Mouse (Mus musculus): ENCODE results near the gene Ndufs7. TPM values are rescaled to one million over a fixed set of nuclear protein-coding genes. Genes with fewer than 3 reads are reported as not detected.

Ndufs7 gene
- polyA plus RNA-seq, 1 experiment from 2014 or later: 319 TPM

DNA sequence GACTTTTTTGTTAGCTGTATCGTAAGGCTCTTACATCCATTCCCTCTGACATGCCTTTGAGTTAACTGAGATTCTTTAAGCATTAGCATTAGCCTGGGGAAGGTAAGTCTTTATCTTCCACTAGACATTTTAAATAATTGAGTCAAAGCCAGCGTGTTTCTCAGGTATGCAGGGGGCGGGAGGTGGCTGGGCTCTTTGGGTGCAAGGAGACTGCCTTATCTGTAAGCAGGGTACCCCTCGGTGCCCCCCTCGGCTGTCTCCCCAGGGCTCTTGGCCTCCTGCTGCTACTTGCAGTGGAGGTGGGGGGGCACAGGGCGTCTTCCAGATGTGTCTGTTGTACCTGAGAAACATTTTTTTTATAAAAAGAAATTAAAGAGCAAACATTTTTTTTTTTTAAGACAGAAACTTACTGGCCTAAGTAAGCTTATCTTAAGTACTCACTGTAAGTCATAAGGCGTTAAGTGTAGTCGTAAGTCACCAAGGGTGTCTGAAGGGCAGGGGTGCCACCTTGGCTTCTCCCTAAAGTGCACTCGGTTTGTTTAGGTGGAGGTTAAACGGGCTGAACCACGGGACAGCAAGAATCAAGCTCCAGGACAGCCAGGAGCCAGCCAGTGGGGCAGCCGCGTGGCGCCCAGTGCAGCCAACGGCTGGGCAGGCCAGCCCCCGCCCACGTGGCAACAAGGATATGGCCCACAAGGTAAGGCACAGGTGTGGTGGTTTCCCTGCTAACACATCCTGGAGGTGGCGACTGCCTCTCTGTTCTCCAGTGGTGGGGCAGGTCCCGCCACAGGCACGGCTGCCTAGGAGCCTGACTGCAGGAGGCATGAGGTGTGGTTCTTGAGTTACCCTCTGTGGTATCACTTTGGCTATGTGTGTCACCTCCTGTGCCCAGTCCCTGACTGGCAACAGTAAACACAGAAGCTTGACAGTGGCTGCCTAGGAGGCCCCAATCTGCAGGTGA, 33.8 kb downstream of the Ndufs7 start:
- no peaks in the 10 kb centered on the region for H3K4me1 ChIP-seq (ENCODE audit: insufficient read depth)
- no peaks in the 10 kb centered on the region for H3K9me3 ChIP-seq (ENCODE audit: low read depth, low read length)
- ATAC-seq (ENCODE audit: insufficient read depth) (no peak), DNase-seq (no peak)
- no peak for TF ChIP-seq CTCF (IDR thresholded peaks at IDR 0.05; ENCODE audit: low read depth)
- no peak overlapping the region for H3K4me2 ChIP-seq
- peak overlapping the region; percentile 18 for H3K27ac ChIP-seq (ENCODE audit: low read depth)
- H3K36me3 ChIP-seq (ENCODE audit: insufficient read depth): peaks cover 99% of the 10 kb centered on the region
- WGBS: 79% methylated on average over 20 of the region's 20 CpGs
- H3K9ac ChIP-seq: no peak overlapping the region
- H3K27me3 ChIP-seq (ENCODE audit: insufficient read depth, low read length): no peaks in the 10 kb centered on the region
- no peak overlapping the region for H3K4me3 ChIP-seq (ENCODE audit: low read depth, low read length)

DNA sequence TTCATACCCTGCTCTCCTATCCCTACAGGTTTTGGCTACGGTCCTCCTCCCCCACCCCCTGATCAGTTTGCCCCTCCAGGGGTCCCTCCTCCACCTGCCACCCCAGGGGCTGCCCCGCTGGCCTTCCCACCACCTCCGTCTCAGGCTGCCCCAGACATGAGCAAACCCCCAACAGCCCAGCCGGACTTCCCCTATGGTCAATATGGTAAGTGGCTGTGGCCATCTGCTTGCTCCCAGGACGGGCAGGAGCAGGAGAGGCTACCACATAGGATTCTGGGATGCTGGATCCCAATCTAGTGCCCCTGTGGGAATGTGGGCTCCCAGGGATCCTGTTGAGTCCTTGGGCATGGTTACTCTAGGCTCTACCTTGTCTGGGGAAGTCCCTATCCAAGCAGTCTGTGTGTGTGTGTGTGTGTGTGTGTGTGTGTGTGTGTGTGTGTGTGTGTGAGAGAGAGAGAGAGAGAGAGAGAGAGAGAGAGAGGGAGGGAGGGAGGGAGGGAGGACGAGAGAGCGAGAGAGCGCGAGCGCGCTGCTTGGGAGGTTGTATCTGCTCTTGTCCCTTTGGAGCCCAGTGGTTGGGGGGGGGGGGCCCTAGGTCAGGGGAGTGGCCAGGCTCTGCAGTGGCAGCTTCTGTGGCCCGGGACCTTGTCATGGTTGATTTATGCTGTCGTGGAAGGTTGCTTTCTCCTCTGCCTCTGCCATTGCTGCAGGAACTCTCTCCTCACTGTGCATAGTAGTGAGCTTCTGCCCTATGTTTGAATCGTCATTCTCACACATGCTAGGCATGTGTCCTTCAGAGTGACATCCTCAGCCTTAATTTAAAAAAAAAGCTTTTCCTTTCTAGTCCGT, 36.5 kb downstream of the Ndufs7 start:
- H3K4me3 ChIP-seq (ENCODE audit: low read depth, low read length): no peak overlapping the region
- no peaks in the 10 kb centered on the region for H3K4me1 ChIP-seq (ENCODE audit: insufficient read depth)
- peaks cover 86% of the 10 kb centered on the region for H3K36me3 ChIP-seq (ENCODE audit: insufficient read depth)
- WGBS: 80% methylated on average over 14 of the region's 15 CpGs
- TF ChIP-seq CTCF (IDR thresholded peaks at IDR 0.05; ENCODE audit: low read depth): no peak
- H3K9ac ChIP-seq: no peak overlapping the region
- ATAC-seq (ENCODE audit: insufficient read depth) (no peak), DNase-seq (no peak)
- no peak overlapping the region for H3K4me2 ChIP-seq
- H3K27ac ChIP-seq (ENCODE audit: low read depth): no peak overlapping the region
- H3K27me3 ChIP-seq (ENCODE audit: insufficient read depth, low read length): no peaks in the 10 kb centered on the region
- no peaks in the 10 kb centered on the region for H3K9me3 ChIP-seq (ENCODE audit: low read depth, low read length)

DNA sequence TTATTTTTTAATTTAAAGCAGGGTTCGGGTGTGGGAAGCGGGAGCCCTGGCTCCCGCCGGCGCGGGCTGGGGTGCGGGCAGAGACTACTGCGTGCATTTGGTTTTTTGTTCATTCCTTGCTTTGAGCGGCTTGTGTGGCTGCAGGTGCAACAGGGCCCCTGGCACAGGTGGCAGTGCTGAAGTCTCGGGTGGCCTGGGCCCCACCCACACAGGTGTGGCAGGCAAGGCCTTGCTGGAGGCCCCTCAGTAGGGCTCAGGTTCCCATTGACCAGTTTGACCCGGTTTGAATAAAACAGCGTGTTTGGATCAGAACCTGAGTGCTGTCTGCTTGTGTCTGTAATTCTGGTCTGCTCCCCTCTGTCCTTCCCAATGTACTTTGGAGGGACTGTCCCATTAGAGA, 39.2 kb downstream of the Ndufs7 start:
- Histone ChIP-seq H3K27me3 (ENCODE audit: insufficient read depth, low read length) (no peaks in the 10 kb centered on the region), H3K4me3 (ENCODE audit: low read depth, low read length) (no peak overlapping the region), H3K9me3 (ENCODE audit: low read depth, low read length) (no peaks in the 10 kb centered on the region), H3K36me3 (ENCODE audit: insufficient read depth) (peaks cover 63% of the 10 kb centered on the region), H3K27ac (ENCODE audit: low read depth) (no peak overlapping the region), H3K9ac (no peak overlapping the region), H3K4me2 (no peak overlapping the region), H3K4me1 (ENCODE audit: insufficient read depth) (no peaks in the 10 kb centered on the region)
- WGBS: 86% methylated on average over 12 of the region's 12 CpGs
- TF ChIP-seq CTCF (IDR thresholded peaks at IDR 0.05; ENCODE audit: low read depth): no peak
- ATAC-seq (ENCODE audit: insufficient read depth): no peak
- DNase-seq: no peak

DNA sequence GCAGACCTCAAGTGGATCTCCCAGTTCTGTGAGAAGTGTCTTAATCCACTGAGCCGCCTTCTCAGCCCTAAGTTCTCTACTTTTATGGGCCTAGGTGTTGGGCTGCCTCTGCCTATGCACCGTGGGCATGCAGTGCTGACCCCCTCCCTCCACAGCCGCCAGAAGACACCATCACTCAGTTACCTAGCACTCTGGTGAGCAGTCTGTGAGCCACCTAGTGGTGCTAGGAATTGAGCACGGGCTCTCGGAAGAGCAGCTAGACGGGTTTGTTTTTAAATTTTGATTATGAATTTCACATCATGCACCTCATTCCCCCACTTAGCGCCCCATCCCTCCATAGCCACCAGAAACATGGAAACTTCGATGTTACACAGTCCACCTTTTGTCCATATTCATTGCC, 39.7 kb downstream of the Ndufs7 start:
- no peaks in the 10 kb centered on the region for H3K9me3 ChIP-seq (ENCODE audit: low read depth, low read length)
- H3K27me3 ChIP-seq (ENCODE audit: insufficient read depth, low read length): no peaks in the 10 kb centered on the region
- no peak overlapping the region for H3K9ac ChIP-seq
- H3K4me3 ChIP-seq (ENCODE audit: low read depth, low read length): no peak overlapping the region
- TF ChIP-seq CTCF (IDR thresholded peaks at IDR 0.05; ENCODE audit: low read depth): peak; percentile 13; the same call in 1 of the 2 replicates
- ATAC-seq (ENCODE audit: insufficient read depth) (no peak), DNase-seq (no peak)
- no peak overlapping the region for H3K27ac ChIP-seq (ENCODE audit: low read depth)
- 62% methylated on average over 8 of the region's 8 CpGs for WGBS
- peaks cover 63% of the 10 kb centered on the region for H3K36me3 ChIP-seq (ENCODE audit: insufficient read depth)
- no peak overlapping the region for H3K4me2 ChIP-seq
- no peaks in the 10 kb centered on the region for H3K4me1 ChIP-seq (ENCODE audit: insufficient read depth)

DNA sequence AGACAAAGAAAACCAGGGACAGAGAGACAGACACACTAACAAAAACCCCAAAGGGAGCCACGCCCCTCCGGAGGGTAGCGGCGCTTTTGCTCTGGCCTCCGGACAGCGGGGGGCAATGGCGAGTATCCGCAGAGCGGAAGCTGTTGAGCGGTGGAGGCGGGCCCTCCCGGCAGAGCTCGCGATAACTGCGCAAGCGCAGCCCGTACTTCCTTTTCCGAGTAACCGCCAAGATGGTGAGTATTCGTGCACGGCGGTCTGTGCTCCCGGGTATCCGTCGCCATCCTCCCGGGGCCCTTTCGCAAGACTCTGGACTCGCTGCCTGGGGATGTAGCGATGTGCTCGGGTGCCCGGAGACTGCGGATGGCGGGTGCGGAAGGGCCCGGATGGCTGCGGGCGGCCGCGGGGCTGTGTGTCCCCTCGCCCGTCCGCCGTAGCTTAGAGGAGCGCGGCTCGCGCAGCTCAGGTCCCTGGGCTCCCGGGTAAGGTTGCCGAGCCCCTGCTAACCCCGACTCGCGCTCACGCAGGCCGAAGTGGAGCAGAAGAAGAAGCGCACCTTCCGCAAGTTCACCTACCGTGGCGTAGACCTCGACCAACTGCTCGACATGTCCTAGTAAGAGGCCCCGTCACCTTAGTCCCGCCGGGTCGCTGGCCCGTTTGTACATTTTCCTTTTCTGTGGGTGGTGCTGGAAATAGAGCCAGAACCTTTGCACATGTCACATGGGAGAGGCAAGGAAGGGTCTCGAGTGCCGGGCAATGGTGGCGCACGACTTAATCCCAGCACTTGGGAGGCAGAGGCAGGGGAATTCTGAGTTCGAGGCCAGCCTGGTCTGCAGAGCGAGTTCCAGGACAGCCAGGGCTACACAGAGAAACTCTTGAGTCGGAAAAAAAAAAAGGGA, 43.6 kb downstream of the Ndufs7 start, which contains the start of gene Rps15:
Rps15 (plus strand) TSS at position 203 of the 896 bp plus-strand sequence.
- WGBS: under 1% methylated on average over 70 of the region's 72 CpGs
- peak; percentile 86 for ATAC-seq (ENCODE audit: insufficient read depth)

DNA sequence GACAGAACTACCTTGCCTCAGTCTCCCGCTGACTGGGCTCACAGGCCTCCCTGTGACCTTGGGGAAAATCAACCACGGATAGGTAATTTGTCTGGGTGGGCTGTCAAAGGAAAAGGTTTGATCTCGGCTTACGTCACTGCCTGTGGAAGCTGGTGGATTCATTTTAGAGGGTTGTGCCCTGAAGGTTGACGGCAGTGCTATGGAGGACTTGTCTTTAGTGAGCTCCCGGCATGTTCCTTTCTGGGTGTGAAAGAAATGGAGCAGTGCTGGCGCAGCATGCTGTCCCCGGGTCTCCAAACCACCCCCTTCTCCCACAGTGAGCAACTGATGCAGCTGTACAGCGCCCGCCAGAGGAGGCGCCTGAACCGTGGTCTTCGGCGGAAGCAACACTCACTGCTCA, 44.4 kb downstream of the Ndufs7 start:
- H3K27ac ChIP-seq (ENCODE audit: low read depth): peak overlapping the region; percentile 95
- no peak for ATAC-seq (ENCODE audit: insufficient read depth)
- peaks cover 17% of the 10 kb centered on the region for H3K27me3 ChIP-seq (ENCODE audit: insufficient read depth, low read length)
- peaks cover 33% of the 10 kb centered on the region for H3K36me3 ChIP-seq (ENCODE audit: insufficient read depth)
- WGBS: 20% methylated on average over 14 of the region's 14 CpGs
- no peaks in the 10 kb centered on the region for H3K9me3 ChIP-seq (ENCODE audit: low read depth, low read length)
- H3K4me3 ChIP-seq (ENCODE audit: low read depth, low read length): peak overlapping the region; percentile 96
- peak overlapping the region; percentile 100 for H3K9ac ChIP-seq
- TF ChIP-seq CTCF (IDR thresholded peaks at IDR 0.05; ENCODE audit: low read depth): 0 out of 2 replicates have a peak, but pooled peaks have one; percentile 8
- peak; percentile 34 for DNase-seq
- H3K4me2 ChIP-seq: peak overlapping the region; percentile 98
- H3K4me1 ChIP-seq (ENCODE audit: insufficient read depth): no peaks in the 10 kb centered on the region

More for the DNA sequence above, 43.6 kb downstream of the Ndufs7 start, which contains the start of gene Rps15:
- H3K4me3 ChIP-seq (ENCODE audit: low read depth, low read length): peak within 1 kb of the TSS; percentile 96
- H3K36me3 ChIP-seq (ENCODE audit: insufficient read depth): peaks cover 41% of the 10 kb centered on the region
- peak within 1 kb of the TSS; percentile 100 for H3K9ac ChIP-seq
- peaks cover 9% of the 10 kb centered on the region; the same call in 1 of the 2 replicates for H3K27me3 ChIP-seq (ENCODE audit: insufficient read depth, low read length)
- no peaks in the 10 kb centered on the region for H3K4me1 ChIP-seq (ENCODE audit: insufficient read depth)
- H3K4me2 ChIP-seq: peak within 1 kb of the TSS; percentile 98
- no peaks in the 10 kb centered on the region for H3K9me3 ChIP-seq (ENCODE audit: low read depth, low read length)
- H3K27ac ChIP-seq (ENCODE audit: low read depth): peak within 1 kb of the TSS; percentile 95
- DNase-seq: peak; percentile 99
- peak; percentile 76 for TF ChIP-seq CTCF (IDR thresholded peaks at IDR 0.05; ENCODE audit: low read depth)

All from lung, embryonic 14.5 days (tissue).